Mouse (Mus musculus): ENCODE data around the gene Gm21954.

Gm21954 gene

DNA sequence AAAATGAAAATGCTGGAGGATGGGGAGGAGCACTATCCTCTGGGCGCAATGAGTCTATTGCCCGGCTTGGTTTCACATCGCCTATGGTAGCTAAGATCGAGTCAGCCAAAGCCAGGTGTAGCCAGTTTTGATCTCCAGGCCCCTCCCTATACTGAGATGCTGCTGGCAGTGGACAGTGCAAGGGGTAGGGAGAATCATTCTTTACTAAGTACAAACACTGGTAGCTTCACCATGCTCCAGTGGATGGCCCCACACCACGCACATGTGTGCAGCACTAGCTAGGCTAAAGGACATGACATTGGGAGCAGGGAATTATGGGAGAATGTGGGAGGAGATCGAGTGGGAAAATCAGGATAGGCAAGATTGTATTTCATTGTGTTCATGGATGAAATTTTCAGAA is 53.2 kb downstream of the Gm21954 start:
- peak; percentile 68 for DNase-seq

- no peak for DNase-seq
Measured at GRCm38 (mm10) chr3:55415527-55415950, 56.5 kb downstream of the Gm21954 start.

All from heart, adult 11 months (tissue).